Mouse (Mus musculus): ENCODE results near the gene Usp20. TPM values are rescaled to one million over a fixed set of nuclear protein-coding genes. Genes with fewer than 3 reads are reported as not detected.

Gene Usp20
- total RNA-seq, 2 experiments from 2014 or later = 17.6 to 22.5 TPM

Other genes starting within 250 kb of the Usp20 start
- gene 1700001O22Rik, start 178.6 kb upstream of the Usp20 start, total RNA-seq (2021) = 1 to 10 TPM in 1 of 2 experiments, under 1 TPM in 1; 0.96 to 1.2 TPM
- 10 to 100 TPM; 33.4 to 34.9 TPM for gene Ntmt1, start 174.5 kb upstream of the Usp20 start, total RNA-seq (2021)
- 10 to 100 TPM; 17.2 to 19.6 TPM for gene Asb6, start 151.9 kb upstream of the Usp20 start, total RNA-seq (2021)
- gene Prrx2, start 147.3 kb upstream of the Usp20 start, total RNA-seq (2021) = 1 to 10 TPM; 2.3 to 4.0 TPM
- 10 to 100 TPM in 1 of 2 experiments, 1 to 10 TPM in 1; 9.1 to 12.0 TPM for gene Ptges, start 52.4 kb upstream of the Usp20 start, total RNA-seq (2021)
- 10 to 100 TPM; 38.8 to 44.0 TPM for gene Tor1b, start 29.3 kb upstream of the Usp20 start, total RNA-seq (2021)
- gene Tor1a, start 14.3 kb upstream of the Usp20 start, total RNA-seq (2021) = 10 to 100 TPM; 32.5 to 35.7 TPM
- 10 to 100 TPM; 26.4 to 30.1 TPM for gene BC005624, start 78 bp upstream of the Usp20 start, total RNA-seq (2021)
- 10 to 100 TPM; 48.1 to 58.5 TPM for gene Fnbp1, start 159.7 kb downstream of the Usp20 start, total RNA-seq (2021)
- gene Gpr107, start 170.0 kb downstream of the Usp20 start, total RNA-seq (2021) = 10 to 100 TPM; 41.7 to 56.4 TPM